Mouse (Mus musculus): ENCODE measurements around the gene Mycn. TPM values are rescaled to one million over a fixed set of nuclear protein-coding genes. Genes with fewer than 3 reads are reported as not detected.

The Mycn gene
- total and polyA plus RNA-seq, 2 experiments: 0.54 to 0.65 TPM

- WGBS: 92% methylated on average over 8 of the region's 8 CpGs
- Histone ChIP-seq H3K4me3 (ENCODE audit: insufficient read depth, low read depth, low read length) (no peak overlapping the region), H3K4me1 (ENCODE audit: control insufficient read depth, insufficient read depth, low read length) (no peaks in the 10 kb centered on the region), H3K9ac (ENCODE audit: low read depth, low read length) (no peak overlapping the region), H3K27me3 (ENCODE audit: control insufficient read depth, insufficient read depth, low read length) (0 out of 2 replicates have a peak, but pooled peaks cover 3% of the 10 kb centered on the region), H3K36me3 (ENCODE audit: control insufficient read depth, insufficient read depth, low read length) (no peaks in the 10 kb centered on the region), H3K79me2 (ENCODE audit: control insufficient read depth, insufficient read depth, low read length) (no peaks in the 10 kb centered on the region), H3K27ac (replicated peaks; ENCODE audit: insufficient read depth, low read depth, low read length) (no peak overlapping the region)
- TF ChIP-seq POLR2A (IDR thresholded peaks at IDR 0.05; ENCODE audit: extremely low read depth, insufficient read depth, low read length) (no peak), CTCF (IDR thresholded peaks at IDR 0.05; ENCODE audit: low read depth, low read length) (no peak)
- DNase-seq (ENCODE audit: extremely low read depth, low read depth, low spot score): no peak
Measured at GRCm38 (mm10) chr12:12893986-12894385, 47.7 kb downstream of the Mycn start.

GRCm38 (mm10) chr12:12886191-12886889, 55.4 kb downstream of the Mycn start:
- no peaks in the 10 kb centered on the region for H3K36me3 ChIP-seq (ENCODE audit: control insufficient read depth, insufficient read depth, low read length)
- TF ChIP-seq POLR2A (IDR thresholded peaks at IDR 0.05; ENCODE audit: extremely low read depth, insufficient read depth, low read length): no peak
- TF ChIP-seq CTCF (IDR thresholded peaks at IDR 0.05; ENCODE audit: low read depth, low read length): no peak
- H3K79me2 ChIP-seq (ENCODE audit: control insufficient read depth, insufficient read depth, low read length): no peaks in the 10 kb centered on the region
- no peak overlapping the region for H3K9ac ChIP-seq (ENCODE audit: low read depth, low read length)
- H3K27me3 ChIP-seq (ENCODE audit: control insufficient read depth, insufficient read depth, low read length): no peaks in the 10 kb centered on the region
- no peak overlapping the region for H3K4me3 ChIP-seq (ENCODE audit: insufficient read depth, low read depth, low read length)
- peaks cover 2% of the 10 kb centered on the region; the same call in 1 of the 2 replicates for H3K4me1 ChIP-seq (ENCODE audit: control insufficient read depth, insufficient read depth, low read length)
- H3K27ac ChIP-seq (replicated peaks; ENCODE audit: insufficient read depth, low read depth, low read length): no peak overlapping the region
- DNase-seq (ENCODE audit: extremely low read depth, low read depth, low spot score): no peak
- 93% methylated on average over 15 of the region's 15 CpGs for WGBS

Measured in liver, adult 2 months (tissue).